Mouse (Mus musculus): ENCODE results near the gene Scrg1.
A peak's percentile ranks its signal among the peaks of the same experiment; 100 is the strongest.
"Not testable (repeated sequence)": the region's sequence is repeated elsewhere in the genome, so short reads cannot be mapped to it uniquely, and the experiment has no call there.

Scrg1 gene

GRCm38 (mm10) chr8:57453361-57453760 lies 2.4 kb upstream of the Scrg1 start:
- no peak for DNase-seq (ENCODE audit: low spot score in 2 of 2)

- no peak for DNase-seq (ENCODE audit: low spot score in 2 of 2)
Observed at GRCm38 (mm10) chr8:57457152-57457551, 1.4 kb downstream of the Scrg1 start.

GRCm38 (mm10) chr8:57457942-57458341 lies 2.2 kb downstream of the Scrg1 start:
- no peak for DNase-seq (ENCODE audit: low spot score in 2 of 2)

- no peak for DNase-seq (ENCODE audit: low spot score in 2 of 2)
Observed at GRCm38 (mm10) chr8:57462839-57463238, 7.1 kb downstream of the Scrg1 start.

GRCm38 (mm10) chr8:57463757-57464156 lies 8.0 kb downstream of the Scrg1 start:
- no peak for DNase-seq (ENCODE audit: low spot score in 2 of 2)

GRCm38 (mm10) chr8:57468624-57469023 lies 12.9 kb downstream of the Scrg1 start:
- DNase-seq (ENCODE audit: low spot score in 2 of 2), result peak; percentile 18 to 66

- no peak for DNase-seq (ENCODE audit: low spot score in 2 of 2)
Observed at GRCm38 (mm10) chr8:57470863-57471262, 15.1 kb downstream of the Scrg1 start.

- DNase-seq (ENCODE audit: low spot score in 2 of 2), result no peak
Observed at GRCm38 (mm10) chr8:57473751-57474150, 18.0 kb downstream of the Scrg1 start.

GRCm38 (mm10) chr8:57478406-57478805 lies 22.7 kb downstream of the Scrg1 start:
- no peak for DNase-seq (ENCODE audit: low spot score in 2 of 2)

GRCm38 (mm10) chr8:57479700-57480099 lies 24.0 kb downstream of the Scrg1 start:
- DNase-seq (ENCODE audit: low spot score in 2 of 2), result no peak

GRCm38 (mm10) chr8:57480606-57481005 lies 24.9 kb downstream of the Scrg1 start:
- DNase-seq (ENCODE audit: low spot score in 2 of 2), result no peak

- peak in 1 of 2 experiments; percentile 64 for DNase-seq (ENCODE audit: low spot score in 2 of 2)
Observed at GRCm38 (mm10) chr8:57486491-57487440, 31.0 kb downstream of the Scrg1 start.

- peak; percentile 98 for DNase-seq (ENCODE audit: low spot score in 2 of 2)
Observed at GRCm38 (mm10) chr8:57487441-57488155, 31.9 kb downstream of the Scrg1 start, which contains the start of gene Sap30. TSS of gene Sap30 (minus strand) at chr8:57487860.

- DNase-seq (ENCODE audit: low spot score in 2 of 2), result peak; percentile 38 to 40
Observed at GRCm38 (mm10) chr8:57488312-57488765, 32.6 kb downstream of the Scrg1 start.

GRCm38 (mm10) chr8:57489366-57489765 lies 33.6 kb downstream of the Scrg1 start:
- DNase-seq (ENCODE audit: low spot score in 2 of 2), result no peak

- DNase-seq (ENCODE audit: low spot score in 2 of 2), result no peak
Observed at GRCm38 (mm10) chr8:57489896-57490295, 34.2 kb downstream of the Scrg1 start.

GRCm38 (mm10) chr8:57491873-57492272 lies 36.1 kb downstream of the Scrg1 start:
- no peak for DNase-seq (ENCODE audit: low spot score in 2 of 2)

GRCm38 (mm10) chr8:57498494-57498846 lies 42.7 kb downstream of the Scrg1 start:
- DNase-seq (ENCODE audit: low spot score in 2 of 2), result no peak

- no peak for DNase-seq (ENCODE audit: low spot score in 2 of 2)
Observed at GRCm38 (mm10) chr8:57498847-57499511, 43.3 kb downstream of the Scrg1 start.

GRCm38 (mm10) chr8:57503641-57504040 lies 47.9 kb downstream of the Scrg1 start:
- DNase-seq (ENCODE audit: low spot score in 2 of 2), result peak; percentile 20 to 64

- not testable (repeated sequence) for DNase-seq (ENCODE audit: low spot score in 2 of 2)
Observed at GRCm38 (mm10) chr8:57505500-57505899, 49.8 kb downstream of the Scrg1 start.

GRCm38 (mm10) chr8:57507556-57508063 lies 51.9 kb downstream of the Scrg1 start:
- no peak for DNase-seq (ENCODE audit: low spot score in 2 of 2)
